Mouse (Mus musculus): ENCODE measurements around the gene P3h2. TPM values are rescaled to one million over a fixed set of nuclear protein-coding genes. Genes with fewer than 3 reads are reported as not detected.

The P3h2 gene
- polyA plus RNA-seq, 1 experiment from 2014 or later: 1.8 TPM

- no peak overlapping the region for H3K4me2 ChIP-seq (replicated peaks; ENCODE audit: low read depth)
- no peaks in the 10 kb centered on the region for H3K36me3 ChIP-seq (ENCODE audit: control insufficient read depth, insufficient read depth)
- no peak overlapping the region for H3K9ac ChIP-seq (ENCODE audit: low read depth, low read length)
- no peaks in the 10 kb centered on the region for H3K27me3 ChIP-seq (replicated peaks; ENCODE audit: control insufficient read depth, insufficient read depth, low read length)
- H3K9me3 ChIP-seq (ENCODE audit: control insufficient read depth): no peaks in the 10 kb centered on the region
- H3K4me1 ChIP-seq (replicated peaks; ENCODE audit: control insufficient read depth, insufficient read depth, low read length): no peaks in the 10 kb centered on the region
- H3K27ac ChIP-seq (ENCODE audit: low read depth, low read length): no peak overlapping the region
- H3K4me3 ChIP-seq (ENCODE audit: low read depth, low read length): no peak overlapping the region
- no peak for TF ChIP-seq CTCF (IDR thresholded peaks at IDR 0.05; ENCODE audit: low read depth)
- 43% methylated on average over 1 of the region's 1 CpGs for WGBS
- no peak for ATAC-seq
These were observed 193.4 kb downstream of the P3h2 start for GRCm38 (mm10) chr16:25912185-25912584.

Measured in intestine, postnatal 0 days (tissue).